Mouse (Mus musculus): ENCODE data around the gene Gm136.

DNA sequence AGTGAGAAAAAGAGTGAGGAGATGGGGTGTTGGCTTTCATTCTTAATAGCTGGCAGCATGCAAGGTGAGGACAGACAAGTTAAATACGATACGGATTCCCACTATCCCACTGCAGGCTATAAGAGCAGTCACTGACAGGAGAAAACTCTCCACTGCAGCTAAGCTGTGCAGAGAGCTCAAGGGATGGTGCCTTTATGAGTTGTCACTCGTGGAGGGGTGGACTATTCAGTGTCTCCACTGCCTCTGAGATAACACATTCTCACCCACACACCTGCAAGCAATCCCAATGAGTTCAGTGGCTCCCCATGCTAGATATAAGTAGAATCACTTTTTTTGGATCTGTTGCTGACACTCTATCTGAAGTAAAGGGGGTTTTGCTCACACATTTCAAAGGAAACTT is 47.9 kb downstream of the Gm136 start:
- TF ChIP-seq CTCF (IDR thresholded peaks at IDR 0.05; ENCODE audit: low read depth, low read length) (no peak), GATA1 (IDR thresholded peaks at IDR 0.05; ENCODE audit: borderline replicate concordance, low read length) (no peak), POLR2AphosphoS5 (IDR thresholded peaks at IDR 0.05; ENCODE audit: insufficient replicate concordance, low read depth, low read length) (no peak)
